Mouse (Mus musculus): ENCODE results near the gene Dennd2d.
A peak's percentile ranks its signal among the peaks of the same experiment; 100 is the strongest.

Dennd2d gene

GRCm38 (mm10) chr3:106482281-106483081 is at the start of gene Dennd2d:
Gene Dennd2d (plus strand): TSS chr3:106482405.
- peak; percentile 25 for DNase-seq (ENCODE audit: low spot score)

GRCm38 (mm10) chr3:106448571-106448970 is 33.6 kb upstream of the Dennd2d start:
- peak; percentile 72 for DNase-seq (ENCODE audit: low spot score)

- DNase-seq (ENCODE audit: low spot score), result no peak
These were observed 33.2 kb upstream of the Dennd2d start for GRCm38 (mm10) chr3:106448995-106449394.

GRCm38 (mm10) chr3:106449567-106449966 is 32.6 kb upstream of the Dennd2d start:
- DNase-seq (ENCODE audit: low spot score), result no peak

GRCm38 (mm10) chr3:106452616-106453015 is 29.6 kb upstream of the Dennd2d start:
- DNase-seq (ENCODE audit: low spot score), result no peak

GRCm38 (mm10) chr3:106457298-106457869 is 24.8 kb upstream of the Dennd2d start:
- DNase-seq (ENCODE audit: low spot score), result no peak

GRCm38 (mm10) chr3:106462059-106462470 is 20.1 kb upstream of the Dennd2d start:
- DNase-seq (ENCODE audit: low spot score), result no peak

- no peak for DNase-seq (ENCODE audit: low spot score)
These were observed 19.7 kb upstream of the Dennd2d start for GRCm38 (mm10) chr3:106462493-106462892.

GRCm38 (mm10) chr3:106464750-106465149 is 17.5 kb upstream of the Dennd2d start:
- DNase-seq (ENCODE audit: low spot score), result no peak

- no peak for DNase-seq (ENCODE audit: low spot score)
These were observed 8.0 kb upstream of the Dennd2d start for GRCm38 (mm10) chr3:106474210-106474609.

GRCm38 (mm10) chr3:106476863-106477262 is 5.3 kb upstream of the Dennd2d start:
- no peak for DNase-seq (ENCODE audit: low spot score)

GRCm38 (mm10) chr3:106483297-106483696 is 1.1 kb downstream of the Dennd2d start:
- peak; percentile 3 for DNase-seq (ENCODE audit: low spot score)

GRCm38 (mm10) chr3:106483796-106484405 is 1.7 kb downstream of the Dennd2d start:
- DNase-seq (ENCODE audit: low spot score), result no peak

GRCm38 (mm10) chr3:106484861-106485260 is 2.7 kb downstream of the Dennd2d start:
- DNase-seq (ENCODE audit: low spot score), result no peak

GRCm38 (mm10) chr3:106485810-106486209 is 3.6 kb downstream of the Dennd2d start:
- no peak for DNase-seq (ENCODE audit: low spot score)

- no peak for DNase-seq (ENCODE audit: low spot score)
These were observed 5.3 kb downstream of the Dennd2d start for GRCm38 (mm10) chr3:106487551-106487950.

GRCm38 (mm10) chr3:106490239-106490638 is 8.0 kb downstream of the Dennd2d start:
- no peak for DNase-seq (ENCODE audit: low spot score)

GRCm38 (mm10) chr3:106492723-106493122 is 10.5 kb downstream of the Dennd2d start:
- DNase-seq (ENCODE audit: low spot score), result no peak

- DNase-seq (ENCODE audit: low spot score), result no peak
These were observed 11.0 kb downstream of the Dennd2d start for GRCm38 (mm10) chr3:106493202-106493601.

GRCm38 (mm10) chr3:106493882-106494281 is 11.7 kb downstream of the Dennd2d start:
- DNase-seq (ENCODE audit: low spot score), result no peak

- no peak for DNase-seq (ENCODE audit: low spot score)
These were observed 12.3 kb downstream of the Dennd2d start for GRCm38 (mm10) chr3:106494417-106494950.

GRCm38 (mm10) chr3:106495346-106496044 is 13.3 kb downstream of the Dennd2d start:
- no peak for DNase-seq (ENCODE audit: low spot score)
